Mouse (Mus musculus) heart, postnatal 36 days (tissue): ENCODE measurements at regions not wholly inside any gene's neighbourhood (a gene's known extent, or its start where the extent isn't known, plus 50 kb on each side); places are given as distances from the start of the nearest gene placed in this dataset.

Source experiments
- DNase-seq, 2 experiments: peaks; one replicate each; pipeline ENCODE4 v3.0.0; 2021 to 2022
- intact Hi-C: fragments of 180-260 bp; cut with DNase I; formaldehyde crosslinking; loops from one replicate; pipeline ENCODE4 v1.15.1; 2025

GRCm38 (mm10) chr3:128471111-128471510 is 575.0 kb upstream of the Fam241a start:
- peak; percentile 3 to 5 for DNase-seq
- intact Hi-C loops = loop anchor here (2.0 kb wide), 1 partner anchor 734 kb away; no protein-coding TSS in a partner anchor

- intact Hi-C loops = no loop called here
- no peak for DNase-seq
Observed at GRCm38 (mm10) chr3:128429706-128430105, 533.6 kb upstream of the Fam241a start.

- intact Hi-C loops = no loop called here
- no peak for DNase-seq
Observed at GRCm38 (mm10) chr3:128415568-128415967, 519.4 kb upstream of the Fam241a start.

DNA sequence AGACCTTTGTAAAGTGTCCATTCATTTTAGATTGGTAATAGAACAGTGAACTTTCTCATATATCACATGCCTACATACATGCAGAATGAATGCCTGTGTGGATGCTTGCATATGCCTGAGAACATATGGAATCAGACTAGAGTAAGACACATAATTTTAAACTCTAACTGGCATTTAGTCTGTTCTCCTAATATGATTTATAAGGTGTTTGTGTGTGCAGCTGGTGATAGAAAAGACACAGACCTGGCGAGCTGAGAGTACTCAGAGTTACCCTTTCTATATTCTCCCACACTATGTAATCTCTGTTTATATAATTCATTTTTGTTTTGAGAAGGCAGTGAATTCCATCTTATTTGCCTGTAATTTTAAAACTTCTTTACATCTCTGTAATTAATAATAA is 517.4 kb upstream of the Fam241a start:
- no peak for DNase-seq
- intact Hi-C loops = no loop called here

DNA sequence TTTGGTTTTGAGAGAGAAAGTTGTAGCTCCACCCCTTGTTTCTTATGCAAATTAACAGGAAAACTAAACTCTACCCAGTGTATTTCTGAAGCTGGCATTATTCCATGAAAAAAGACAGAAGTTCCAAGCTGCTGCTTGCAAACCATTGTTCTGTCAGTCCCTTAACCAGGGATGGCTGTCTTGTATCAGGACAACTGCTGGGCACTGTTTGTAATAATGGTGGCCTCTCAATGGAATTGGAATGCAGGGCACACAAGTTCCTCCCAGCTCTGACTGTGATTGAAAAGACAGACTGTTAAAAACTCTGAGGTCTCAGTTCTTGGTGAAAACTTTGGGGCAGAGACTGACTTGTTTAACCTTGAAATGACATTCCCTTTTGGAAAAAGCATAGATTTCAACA is 516.0 kb upstream of the Fam241a start:
- intact Hi-C loops = no loop called here
- no peak for DNase-seq

DNA sequence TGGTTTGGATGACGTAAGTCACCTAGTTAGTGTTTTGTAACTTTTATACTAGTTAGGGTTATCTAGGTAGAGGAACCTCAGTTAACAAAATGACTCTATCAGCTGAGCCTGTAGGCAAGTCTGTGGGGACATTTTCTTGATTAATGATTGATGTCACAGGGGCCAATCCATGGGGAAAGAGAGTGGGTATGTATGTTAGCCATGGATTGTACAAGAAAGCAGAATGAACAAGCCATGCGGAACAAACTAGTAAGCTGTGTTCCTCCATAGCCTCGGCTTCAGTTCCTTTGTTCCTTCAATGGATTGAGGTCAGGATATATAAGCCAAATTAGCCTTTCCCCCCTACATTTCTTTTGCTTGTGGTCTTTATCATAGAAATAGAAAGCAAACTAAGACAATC is 498.7 kb upstream of the Fam241a start:
- no peak for DNase-seq
- intact Hi-C loops = no loop called here

- intact Hi-C loops = no loop called here
Observed at GRCm38 (mm10) chr3:128380579-128380978, 484.5 kb upstream of the Fam241a start.

GRCm38 (mm10) chr3:128369521-128370127 is 473.5 kb upstream of the Fam241a start:
- DNase-seq = no peak
- intact Hi-C loops = no loop called here

More at GRCm38 (mm10) chr3:128380579-128380978, 484.5 kb upstream of the Fam241a start:
- no peak for DNase-seq

DNA sequence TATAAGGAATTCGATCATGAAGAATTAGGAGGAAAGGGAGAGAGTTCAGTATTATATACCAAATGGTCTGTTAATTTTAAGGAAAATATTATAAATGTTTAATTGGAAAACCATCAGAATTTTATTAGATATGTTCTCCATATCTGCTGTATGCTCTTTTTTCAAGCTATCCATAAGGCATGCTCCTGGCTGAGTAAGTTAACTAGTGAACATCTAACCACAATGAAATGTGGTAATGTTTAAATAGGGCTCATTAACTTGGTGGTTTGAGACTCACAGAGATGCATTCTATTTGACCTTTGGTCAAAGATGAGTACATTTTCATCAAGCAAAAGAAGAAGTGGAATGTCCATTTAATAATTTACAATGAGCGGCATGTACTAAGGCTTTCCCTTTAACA is 466.2 kb upstream of the Fam241a start:
- DNase-seq = no peak
- intact Hi-C loops = no loop called here

GRCm38 (mm10) chr3:128349123-128349522 is 453.0 kb upstream of the Fam241a start:
- peak; percentile 2 to 5 for DNase-seq
- intact Hi-C loops = loop anchor here (1.0 kb wide), 1 partner anchor 856 kb away; no protein-coding TSS in a partner anchor

DNA sequence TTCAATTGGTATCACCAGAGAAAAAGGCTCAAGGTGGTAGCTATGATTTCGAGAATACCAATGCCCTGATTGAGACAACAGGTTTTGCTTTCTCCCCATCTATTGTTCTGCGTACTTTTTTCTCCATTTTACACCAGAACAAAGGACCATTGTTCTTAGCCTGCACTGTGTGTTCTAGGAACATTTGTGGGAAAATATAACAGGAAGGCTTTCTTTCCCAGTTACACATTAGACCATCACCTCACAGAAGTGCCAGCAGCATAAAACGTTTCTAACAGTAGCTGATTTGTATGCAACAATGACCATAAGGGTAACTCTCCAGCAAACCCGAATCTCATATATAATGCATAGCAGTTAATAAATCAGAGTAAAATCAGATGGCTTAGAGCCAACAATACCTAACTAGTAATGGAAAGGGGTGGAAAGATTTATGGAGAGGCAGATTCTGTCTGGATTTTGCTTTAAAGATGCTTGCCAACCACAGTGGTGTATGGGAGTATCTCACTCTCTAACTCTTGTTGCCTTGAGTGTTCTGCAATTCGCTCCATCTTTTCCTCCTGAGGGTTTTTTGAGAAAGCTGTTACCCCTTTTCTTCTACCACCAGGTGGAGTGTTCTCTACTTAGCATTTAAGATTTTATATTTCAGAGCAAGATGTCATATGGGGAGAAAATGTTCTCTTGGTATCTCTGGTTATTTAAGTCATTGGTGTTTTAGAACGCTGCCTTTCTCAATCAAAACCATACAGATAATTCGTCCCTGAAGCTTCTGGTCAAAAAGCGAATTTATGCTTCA is 451.9 kb upstream of the Fam241a start:
- intact Hi-C loops = no loop called here
- DNase-seq = no peak

DNA sequence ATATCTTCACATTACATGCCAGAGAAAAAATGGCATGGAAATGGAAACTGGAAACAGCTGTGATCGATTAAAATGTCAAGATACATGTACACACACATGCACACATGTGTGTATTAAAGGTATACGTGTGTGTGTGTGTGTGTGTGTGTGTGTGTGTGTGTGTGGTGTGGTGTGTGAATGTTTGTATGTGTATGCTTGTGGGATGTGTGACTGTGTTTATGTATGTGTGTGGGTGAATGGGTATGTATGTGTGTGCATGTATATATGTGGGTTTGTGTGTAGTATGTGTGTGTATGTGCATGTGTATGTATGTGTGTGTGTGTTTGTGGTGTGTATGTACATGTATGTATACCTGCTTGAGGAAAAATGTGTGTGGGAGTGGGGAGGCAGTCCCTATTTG is 441.4 kb upstream of the Fam241a start:
- intact Hi-C loops = loop anchor here (1.0 to 5.0 kb wide), 3 partner anchors 151 to 335 kb away; no protein-coding TSS in a partner anchor
- no peak for DNase-seq

DNA sequence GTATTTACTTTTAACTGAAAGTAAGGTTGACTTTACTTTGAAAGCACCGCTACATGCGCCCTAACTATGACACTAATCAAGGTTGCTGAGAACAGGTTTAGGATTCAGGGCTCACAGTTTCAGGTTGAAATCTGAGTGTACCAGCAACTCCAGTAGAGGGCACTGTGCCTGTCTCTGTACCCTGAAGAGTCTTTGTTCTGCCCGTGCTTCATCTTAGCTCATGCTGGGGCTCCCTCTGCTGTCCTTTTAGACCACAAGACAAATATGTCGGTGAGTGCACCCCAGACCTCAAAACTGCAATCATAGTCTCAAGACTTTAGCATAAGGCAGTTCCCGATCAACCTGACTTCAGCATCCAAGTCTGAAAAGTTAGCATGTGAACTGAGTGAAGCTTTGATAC is 440.9 kb upstream of the Fam241a start:
- DNase-seq = peak; percentile 21 to 27

GRCm38 (mm10) chr3:128327677-128328076 is 431.6 kb upstream of the Fam241a start:
- DNase-seq = no peak
- intact Hi-C loops = no loop called here

More for the DNA sequence above, 440.9 kb upstream of the Fam241a start:
- intact Hi-C loops = loop anchor here (1.0 to 5.0 kb wide), 3 partner anchors 151 to 335 kb away; no protein-coding TSS in a partner anchor

DNA sequence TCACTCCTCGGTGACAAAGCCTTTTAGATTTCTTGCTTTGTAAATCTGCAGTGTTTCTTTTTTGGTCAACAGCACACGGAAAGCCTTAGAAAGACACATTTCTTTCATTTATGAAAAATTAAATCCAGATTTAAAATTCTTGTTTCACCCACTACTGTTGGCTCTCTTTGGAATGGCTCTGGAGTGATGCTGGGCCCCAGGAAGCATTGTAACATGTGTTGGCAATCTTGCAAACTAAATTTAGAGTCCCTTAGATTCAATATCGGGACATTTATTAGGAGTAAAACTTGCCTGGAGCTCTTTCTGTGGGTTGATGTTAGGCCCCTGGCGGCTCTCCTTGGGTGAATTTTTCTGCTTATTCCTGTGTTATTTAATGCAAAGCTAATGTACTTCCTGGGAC is 405.2 kb upstream of the Fam241a start:
- no peak for DNase-seq
- intact Hi-C loops = no loop called here

DNA sequence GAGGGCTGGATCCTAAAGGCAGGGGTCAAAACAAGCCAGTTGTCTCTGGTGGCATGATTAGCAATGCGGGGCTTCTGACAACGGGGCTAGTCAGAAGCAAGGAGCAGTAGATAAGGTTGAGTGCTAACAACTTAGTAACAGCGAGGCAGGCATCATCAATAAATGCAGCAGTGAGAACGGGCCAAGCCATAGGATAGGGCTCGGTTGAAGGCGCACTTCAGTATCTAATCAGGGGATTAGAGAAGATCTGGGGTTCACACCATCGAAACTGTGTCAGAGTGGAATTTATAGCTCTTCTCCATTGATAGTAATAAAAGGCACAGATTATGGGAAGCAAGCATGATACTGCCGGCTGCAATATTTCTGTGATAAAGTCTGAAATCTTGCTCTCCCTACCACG is 402.0 kb upstream of the Fam241a start:
- intact Hi-C loops = no loop called here
- DNase-seq = no peak

DNA sequence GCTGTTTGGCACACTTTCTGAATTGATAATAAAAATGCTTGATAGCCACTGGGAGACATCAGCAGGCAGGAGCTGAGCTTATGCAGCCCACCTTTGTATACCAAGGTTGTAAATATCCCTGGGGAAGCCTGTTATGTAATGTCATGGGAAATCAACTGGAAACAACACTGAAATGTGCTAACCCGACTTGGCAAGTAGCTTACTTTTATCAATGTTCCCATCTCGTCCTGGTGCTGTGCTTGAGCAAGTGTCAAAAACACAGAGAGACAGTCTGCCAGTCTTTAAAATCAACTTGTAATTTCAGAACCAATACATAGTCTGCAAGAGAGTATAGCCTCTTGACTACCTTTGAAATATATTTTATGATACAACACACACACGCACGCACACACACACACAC is 391.7 kb upstream of the Fam241a start:
- DNase-seq = no peak
- intact Hi-C loops = no loop called here

DNA sequence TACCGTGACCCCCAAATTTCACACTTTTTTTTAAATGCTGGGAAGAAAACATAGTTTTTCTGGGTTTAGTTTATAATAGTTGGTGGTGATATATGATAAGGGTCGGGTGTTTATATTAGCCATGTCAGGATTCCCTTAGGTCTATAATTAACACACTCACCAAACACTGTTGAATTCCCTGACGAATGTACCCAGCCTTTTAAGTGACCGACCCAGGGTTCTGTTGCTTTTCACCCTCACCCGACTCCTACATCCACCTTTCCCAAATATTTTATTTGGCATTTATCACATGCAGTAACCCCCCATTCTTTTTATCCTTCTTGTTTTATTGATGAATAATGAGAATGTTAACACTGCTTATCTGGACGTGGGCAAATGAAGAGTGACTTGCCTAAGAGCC is 389.1 kb upstream of the Fam241a start:
- intact Hi-C loops = no loop called here
- no peak for DNase-seq

DNA sequence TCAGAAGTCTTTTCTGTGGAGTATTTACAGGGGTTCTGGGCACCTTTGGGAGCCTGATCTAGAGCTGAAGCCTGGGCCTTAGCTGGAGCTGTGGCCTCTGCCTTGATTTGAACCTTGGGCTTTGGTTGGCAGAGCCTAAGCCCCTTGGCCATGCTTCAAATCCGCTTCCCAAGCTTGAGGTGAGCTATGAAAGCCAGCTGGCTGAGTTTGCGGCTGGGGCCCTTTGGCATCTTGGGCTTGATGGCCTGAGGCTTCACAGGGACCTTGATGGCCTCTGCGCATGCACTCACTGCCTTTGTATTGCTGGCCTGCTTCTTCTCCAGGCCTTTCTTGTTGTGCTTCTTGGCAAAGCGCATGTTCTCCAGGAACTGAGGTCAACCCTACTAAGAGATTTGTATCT is 384.5 kb upstream of the Fam241a start:
- DNase-seq = no peak
- intact Hi-C loops = no loop called here

GRCm38 (mm10) chr3:128270576-128270975 is 374.5 kb upstream of the Fam241a start:
- DNase-seq = no peak

DNA sequence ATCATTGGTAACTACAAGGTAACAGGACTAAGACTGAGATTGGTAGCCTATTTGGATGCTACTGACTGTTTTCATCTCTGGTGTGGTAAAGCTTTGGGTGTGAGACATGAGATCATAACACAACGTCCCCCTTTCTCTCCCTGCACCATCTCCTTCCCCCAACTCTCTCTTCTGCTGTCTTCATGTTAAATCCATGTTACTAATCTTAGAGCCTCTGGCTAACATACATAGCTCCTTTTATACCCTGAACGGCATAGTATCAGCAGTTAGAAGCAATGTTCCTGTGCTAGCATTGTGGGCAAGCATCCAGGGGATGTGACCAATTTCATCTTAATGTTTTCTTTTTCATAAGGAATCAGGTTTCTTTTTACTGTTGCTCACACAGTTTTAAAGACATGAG is 365.1 kb upstream of the Fam241a start:
- intact Hi-C loops = no loop called here
- no peak for DNase-seq

More at GRCm38 (mm10) chr3:128270576-128270975, 374.5 kb upstream of the Fam241a start:
- intact Hi-C loops = no loop called here

GRCm38 (mm10) chr3:128247816-128248215 is 351.7 kb upstream of the Fam241a start:
- DNase-seq = no peak
- intact Hi-C loops = no loop called here
